ENCODE assay signal across 8 mouse cellular contexts in the genomic region with DNA sequence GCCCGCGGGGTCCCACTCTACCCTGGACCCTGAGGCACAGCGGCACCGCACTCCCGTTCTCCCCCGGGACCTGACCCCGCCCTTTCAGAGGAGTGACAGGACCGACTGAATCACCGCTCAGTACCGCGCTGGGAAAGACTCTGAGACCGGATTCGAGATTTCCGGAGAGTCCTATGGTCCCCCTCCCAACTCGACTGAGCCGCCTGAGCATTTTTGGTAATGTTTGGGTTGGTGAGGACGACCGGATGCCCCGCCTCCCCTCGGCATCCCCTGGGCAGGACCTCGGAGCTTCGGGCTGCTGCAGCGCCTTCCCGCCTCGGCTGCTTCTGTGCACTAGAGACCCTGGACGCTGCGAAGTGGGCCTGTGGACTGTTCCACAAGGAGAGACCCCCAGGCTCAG. TPM values are rescaled to one million over a fixed set of nuclear protein-coding genes. Genes with fewer than 3 reads are reported as not detected.
A peak's percentile ranks its signal among the peaks of the same experiment; 100 is the strongest.
DNase-seq lines count a peak whose midpoint lies in the region; ATAC-seq and TF ChIP-seq lines count a peak whose summit lies in the region.

No protein-coding gene starts in this region.

- H3K27ac ChIP-seq in embryonic facial prominence, embryonic 14.5 days (replicated peaks; ENCODE audit: low read depth, low read length) = peak overlapping the region; percentile 66
- peak overlapping the region; percentile 96 for H3K27ac ChIP-seq in heart, embryonic 15.5 days
- H3K27ac ChIP-seq in kidney, postnatal 0 days = peak overlapping the region; percentile 96

- DNase-seq in frontal cortex, postnatal 14 days (ENCODE audit: low spot score in 2 of 2) = no peak
- peak; percentile 86 for DNase-seq in embryonic facial prominence, embryonic 14.5 days (ENCODE audit: low spot score)
- peak; percentile 91 for DNase-seq in kidney, postnatal 0 days (ENCODE audit: low spot score)
- DNase-seq in lung, postnatal 4 days = peak; percentile 88 to 94
- peak; percentile 33 for DNase-seq in spleen, adult 12 weeks (ENCODE audit: low spot score)
- DNase-seq in layer of hippocampus, adult 11-12 months (ENCODE audit: low spot score) = no peak

- H3K9me3 ChIP-seq in embryonic facial prominence, embryonic 14.5 days (ENCODE audit: control insufficient read depth, low read length) = no peaks in the 10 kb centered on the region
- H3K9me3 ChIP-seq in heart, embryonic 15.5 days (replicated peaks) = no peaks in the 10 kb centered on the region
- no peaks in the 10 kb centered on the region for H3K9me3 ChIP-seq in kidney, postnatal 0 days (replicated peaks; ENCODE audit: low read length)

- peak overlapping the region; percentile 63 for H3K9ac ChIP-seq in embryonic facial prominence, embryonic 14.5 days (ENCODE audit: low read depth, low read length)
- peak overlapping the region; percentile 71 for H3K9ac ChIP-seq in heart, embryonic 15.5 days
- H3K9ac ChIP-seq in kidney, postnatal 0 days (ENCODE audit: low read depth, low read length) = peak overlapping the region; percentile 47

- no peaks in the 10 kb centered on the region for H3K36me3 ChIP-seq in embryonic facial prominence, embryonic 14.5 days (ENCODE audit: control insufficient read depth, insufficient read depth, low read length)
- H3K36me3 ChIP-seq in heart, embryonic 15.5 days = no peaks in the 10 kb centered on the region
- H3K36me3 ChIP-seq in kidney, postnatal 0 days (ENCODE audit: insufficient read depth, low read length) = no peaks in the 10 kb centered on the region

- H3K4me2 ChIP-seq in embryonic facial prominence, embryonic 14.5 days (ENCODE audit: low read depth, low read length) = peak overlapping the region; percentile 71
- H3K4me2 ChIP-seq in heart, embryonic 15.5 days = peak overlapping the region; percentile 92
- H3K4me2 ChIP-seq in kidney, postnatal 0 days (ENCODE audit: low read length) = peak overlapping the region; percentile 77

- ATAC-seq in frontal cortex, adult (ENCODE audit: low TSS enrichment) = 0 out of 2 replicates have a peak, but pooled peaks have one; percentile 8
- ATAC-seq in embryonic facial prominence, embryonic 14.5 days (ENCODE audit: low read depth) = peak; percentile 42
- ATAC-seq in heart, embryonic 15.5 days (replicated peaks; ENCODE audit: insufficient number of reproducible peaks, insufficient read depth, low FRiP score, low read depth) = peak; percentile 63
- ATAC-seq in kidney, postnatal 0 days (replicated peaks; ENCODE audit: low FRiP score, low read depth) = peak; percentile 31

- WGBS in embryonic facial prominence, embryonic 14.5 days = under 1% methylated on average over 26 of the region's 27 CpGs
- under 1% methylated on average over 27 of the region's 27 CpGs for WGBS in heart, embryonic 15.5 days
- WGBS in kidney, postnatal 0 days = under 1% methylated on average over 27 of the region's 27 CpGs

- no peak for TF ChIP-seq CTCF in kidney, postnatal 0 days (IDR thresholded peaks at IDR 0.05; ENCODE audit: low read depth)

- H3K4me3 ChIP-seq in embryonic facial prominence, embryonic 14.5 days (ENCODE audit: low read depth, low read length) = peak overlapping the region; percentile 36
- H3K4me3 ChIP-seq in heart, embryonic 15.5 days = peak overlapping the region; percentile 55
- H3K4me3 ChIP-seq in kidney, postnatal 0 days (replicated peaks; ENCODE audit: low read depth, low read length) = peak overlapping the region; percentile 32

- peaks cover 31% of the 10 kb centered on the region; the same call in 1 of the 2 replicates for H3K4me1 ChIP-seq in embryonic facial prominence, embryonic 14.5 days (ENCODE audit: control insufficient read depth, insufficient read depth, low read length)
- H3K4me1 ChIP-seq in heart, embryonic 15.5 days (replicated peaks) = peaks cover 71% of the 10 kb centered on the region
- peaks cover 51% of the 10 kb centered on the region for H3K4me1 ChIP-seq in kidney, postnatal 0 days (replicated peaks; ENCODE audit: insufficient read depth, low read length)

- H3K27me3 ChIP-seq in embryonic facial prominence, embryonic 14.5 days (replicated peaks; ENCODE audit: control insufficient read depth, insufficient read depth, low read length) = peaks cover 8% of the 10 kb centered on the region; the same call in 1 of the 2 replicates
- H3K27me3 ChIP-seq in heart, embryonic 15.5 days = no peaks in the 10 kb centered on the region
- no peaks in the 10 kb centered on the region for H3K27me3 ChIP-seq in kidney, postnatal 0 days (ENCODE audit: insufficient read depth, low read length)

RNA-seq across cellular contexts. Expression of a gene that starts 4.2 kb away (rescaled TPM):
- 47.0 and 47.5 TPM in 2 replicates for polyA plus RNA-seq in embryonic facial prominence, embryonic 14.5 days (2014; fragmentation: Nextera tagmentation; extraction: Ambion mirVana)
- 93.4 and 102 TPM in 2 replicates for polyA plus RNA-seq in heart, embryonic 15.5 days (2015; fragmentation: Nextera tagmentation; extraction: Ambion mirVana)
- 46.3 and 46.6 TPM in 2 replicates for polyA plus RNA-seq in kidney, postnatal 0 days (2015; fragmentation: Nextera tagmentation; extraction: Ambion mirVana)

RNA-seq across cellular contexts. Expression of a gene that starts 16.7 kb away (rescaled TPM):
- 61.4 and 73.4 TPM in 2 replicates for polyA plus RNA-seq in embryonic facial prominence, embryonic 14.5 days (2014; fragmentation: Nextera tagmentation; extraction: Ambion mirVana)
- 28.7 and 39.9 TPM in 2 replicates for polyA plus RNA-seq in heart, embryonic 15.5 days (2015; fragmentation: Nextera tagmentation; extraction: Ambion mirVana)
- polyA plus RNA-seq in kidney, postnatal 0 days (2015; fragmentation: Nextera tagmentation; extraction: Ambion mirVana) = 46.6 and 49.7 TPM in 2 replicates

RNA-seq across cellular contexts. Expression of a gene that starts 16.7 kb away (rescaled TPM):
- polyA plus RNA-seq in embryonic facial prominence, embryonic 14.5 days (2014; fragmentation: Nextera tagmentation; extraction: Ambion mirVana) = 0.22 and 0.35 TPM in 2 replicates
- polyA plus RNA-seq in heart, embryonic 15.5 days (2015; fragmentation: Nextera tagmentation; extraction: Ambion mirVana) = 0.05 and 0.13 TPM in 2 replicates
- polyA plus RNA-seq in kidney, postnatal 0 days (2015; fragmentation: Nextera tagmentation; extraction: Ambion mirVana) = not detected in 2 replicates

RNA-seq across cellular contexts. Expression of a gene that starts 23.0 kb away (rescaled TPM):
- polyA plus RNA-seq in embryonic facial prominence, embryonic 14.5 days (2014; fragmentation: Nextera tagmentation; extraction: Ambion mirVana) = 4.8 and 5.2 TPM in 2 replicates
- polyA plus RNA-seq in heart, embryonic 15.5 days (2015; fragmentation: Nextera tagmentation; extraction: Ambion mirVana) = 3.8 TPM in 2 replicates
- polyA plus RNA-seq in kidney, postnatal 0 days (2015; fragmentation: Nextera tagmentation; extraction: Ambion mirVana) = 9.7 and 12.3 TPM in 2 replicates

RNA-seq across cellular contexts. Expression of a gene that starts 28.5 kb away (rescaled TPM):
- not detected in 2 replicates for polyA plus RNA-seq in embryonic facial prominence, embryonic 14.5 days (2014; fragmentation: Nextera tagmentation; extraction: Ambion mirVana)
- polyA plus RNA-seq in heart, embryonic 15.5 days (2015; fragmentation: Nextera tagmentation; extraction: Ambion mirVana) = not detected in 2 replicates
- 0.11 and 0.16 TPM in 2 replicates for polyA plus RNA-seq in kidney, postnatal 0 days (2015; fragmentation: Nextera tagmentation; extraction: Ambion mirVana)

Comparison
In these comparisons a context has a peak if more than half of its experiments do, and no peak if none do; other contexts are left out.
1. ATAC-seq: peak in every context shown above with its lines; median percentile 63 in heart, embryonic 15.5 days; 42 in embryonic facial prominence, embryonic 14.5 days; 31 in kidney, postnatal 0 days; 8 in frontal cortex, adult.
2. DNase-seq: peak in embryonic facial prominence, embryonic 14.5 days (single experiment), kidney, postnatal 0 days (single experiment), lung, postnatal 4 days (2 of 2) and spleen, adult 12 weeks (single experiment); none in frontal cortex, postnatal 14 days (0 of 2) and layer of hippocampus, adult 11-12 months (single experiment).
3. Peak in every context shown above with its lines, with median percentiles within 50 percentile points of each other: H3K27ac ChIP-seq, H3K4me2 ChIP-seq, H3K4me3 ChIP-seq and H3K9ac ChIP-seq.